Mouse (Mus musculus) adrenal gland (tissue): ENCODE measurements around the gene Baiap3.

Experiments used
- intact Hi-C: fragments of 180-260 bp; cut with DNase I; formaldehyde crosslinking; loops from one replicate; pipeline ENCODE4 v1.15.1; 2025
- microRNA-seq, 2 experiments: library from miRNA; unstranded; fragments of <30 nt; microRNA quantifications; one replicate each; pipeline ENCODE4; 2019

Baiap3 gene

DNA sequence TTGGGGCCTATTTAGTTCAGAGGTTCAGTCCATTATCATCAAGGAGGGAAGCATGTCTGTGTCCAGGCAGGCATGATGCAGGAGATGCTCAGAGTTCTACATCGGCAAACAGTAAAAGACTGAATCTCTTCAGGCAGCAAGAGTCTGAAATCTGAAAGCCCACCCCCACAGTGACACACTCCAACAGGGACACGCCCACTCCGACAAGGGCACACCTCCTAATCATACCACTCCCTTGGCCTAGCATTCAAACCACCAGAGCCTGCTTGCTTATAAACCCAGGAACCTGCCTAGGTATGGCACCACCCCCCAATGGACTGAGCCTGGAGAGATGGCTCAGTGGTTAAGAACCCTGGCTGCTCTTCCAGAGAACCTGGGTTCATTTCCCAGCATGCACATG is 40.7 kb downstream of the Baiap3 start:
- intact Hi-C loops, result no loop called here

DNA sequence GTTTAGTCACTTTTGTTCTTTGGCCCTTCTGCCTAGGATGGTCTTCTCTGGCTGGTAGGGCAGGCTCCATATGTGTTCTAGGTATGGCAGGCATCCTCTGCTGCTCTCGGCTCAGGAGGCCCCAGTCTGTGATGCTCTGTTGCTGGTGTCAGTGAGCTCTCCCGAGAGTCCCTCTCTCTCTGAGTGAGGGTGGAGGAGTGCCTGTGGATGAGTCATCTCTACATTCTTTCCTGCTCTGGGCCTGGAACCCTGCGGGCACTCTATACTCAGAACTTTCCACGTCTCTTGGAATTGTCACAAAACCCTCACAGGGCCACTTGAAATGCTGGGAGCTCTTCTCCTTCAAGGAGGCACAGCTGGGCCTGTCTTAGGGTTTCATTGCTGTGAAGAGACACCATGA is 44.5 kb downstream of the Baiap3 start:
- intact Hi-C loops, result no loop called here

DNA sequence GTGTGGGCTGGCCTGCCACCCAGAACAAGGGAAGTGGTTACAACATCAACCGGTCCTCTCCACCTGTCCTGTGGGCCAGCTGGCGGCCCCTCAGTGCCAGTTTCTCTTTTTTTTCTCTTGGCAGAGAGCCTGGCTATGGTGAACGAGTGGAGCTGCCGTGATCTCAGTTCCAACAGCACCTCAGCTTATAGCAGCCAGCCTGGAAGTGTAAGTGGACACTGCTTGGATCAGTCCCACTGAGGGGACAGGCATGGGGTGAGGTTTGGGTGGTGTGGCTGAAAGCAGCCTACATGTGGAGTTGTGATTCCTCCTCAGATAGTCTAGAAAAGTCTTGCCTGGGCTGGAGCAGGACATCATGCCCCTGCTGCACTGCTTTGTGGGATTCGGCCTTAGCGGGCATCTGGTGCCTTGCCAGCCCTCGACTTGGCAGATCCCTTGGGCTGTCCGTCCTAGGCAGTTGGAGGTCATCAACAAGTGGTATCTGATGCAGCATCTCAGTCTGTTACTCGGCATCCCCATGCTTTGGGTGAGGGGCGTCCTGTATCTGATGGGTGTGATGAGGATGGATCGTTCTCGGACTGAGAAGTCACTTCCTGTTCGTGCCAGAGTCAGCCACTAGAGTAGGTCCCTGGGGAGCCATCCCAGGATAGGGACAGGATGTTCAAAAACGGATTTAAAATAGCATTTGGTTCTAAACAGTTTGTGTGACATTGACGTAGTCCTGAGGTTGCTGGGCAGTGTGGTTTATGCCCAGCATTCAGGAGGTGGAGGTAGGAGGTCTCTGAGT is 45.3 kb downstream of the Baiap3 start:
- intact Hi-C loops, result no loop called here

DNA sequence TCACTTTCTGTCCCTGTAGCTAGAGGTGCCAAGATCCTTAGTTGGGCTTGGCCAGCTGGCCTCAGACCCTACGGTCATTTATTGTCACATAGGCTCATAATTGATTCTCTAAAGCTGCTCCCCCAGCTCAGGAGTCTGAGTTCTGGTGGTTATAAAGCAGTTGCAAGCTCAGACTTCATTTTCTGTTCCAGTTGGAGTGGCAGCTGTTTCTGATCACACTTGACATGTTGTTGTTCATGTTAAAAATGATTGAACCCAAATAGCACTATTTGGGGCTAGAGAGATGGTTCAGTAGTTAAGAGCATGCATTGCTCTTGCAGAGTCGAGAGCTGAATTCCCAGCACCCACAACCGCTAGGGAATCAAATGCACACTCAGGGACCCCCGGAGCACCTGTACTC is 46.2 kb downstream of the Baiap3 start:
- intact Hi-C loops, result no loop called here

DNA sequence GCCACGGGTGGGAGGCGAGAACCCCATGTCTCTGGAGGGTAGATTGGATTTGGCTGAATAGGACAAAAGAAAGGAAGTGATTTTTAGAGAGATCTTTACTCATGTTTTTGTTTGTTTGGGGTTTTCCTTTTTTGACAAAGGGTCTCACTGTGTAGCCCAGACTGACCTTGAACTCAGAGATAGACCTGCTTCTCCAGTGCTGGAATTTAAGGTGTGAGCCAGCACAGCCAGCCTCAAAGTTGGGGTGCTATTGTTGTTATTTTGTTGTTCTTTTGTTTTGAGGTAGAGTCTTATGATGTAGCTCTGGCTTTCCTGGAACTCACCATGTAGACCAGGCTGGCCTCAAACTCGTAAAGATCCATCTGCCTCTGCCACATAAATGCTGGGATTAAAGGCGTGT is 53.8 kb downstream of the Baiap3 start:
- intact Hi-C loops, result no loop called here

Small RNA genes lying within 50 kb of the gene (microRNA-seq; reads per million reads assigned to microRNA genes)
- 36.1 to 42.9 reads per million in 2 experiments for gene Mir3547
